Mouse (Mus musculus): Measurements from ENCODE around the gene Syn1.

The Syn1 gene

GRCm38 (mm10) chrX:20819708-20820426 lies 100.9 kb downstream of the Syn1 start:
- DNase-seq (ENCODE audit: low read depth, low spot score): peak; percentile 67
- no peaks in the 10 kb centered on the region for H3K36me3 ChIP-seq (ENCODE audit: control insufficient read depth, insufficient read depth, low read length, poor library complexity, severe bottlenecking)
- no peaks in the 10 kb centered on the region for H3K27me3 ChIP-seq (ENCODE audit: control insufficient read depth, insufficient read depth, low read length, poor library complexity, severe bottlenecking)

DNA sequence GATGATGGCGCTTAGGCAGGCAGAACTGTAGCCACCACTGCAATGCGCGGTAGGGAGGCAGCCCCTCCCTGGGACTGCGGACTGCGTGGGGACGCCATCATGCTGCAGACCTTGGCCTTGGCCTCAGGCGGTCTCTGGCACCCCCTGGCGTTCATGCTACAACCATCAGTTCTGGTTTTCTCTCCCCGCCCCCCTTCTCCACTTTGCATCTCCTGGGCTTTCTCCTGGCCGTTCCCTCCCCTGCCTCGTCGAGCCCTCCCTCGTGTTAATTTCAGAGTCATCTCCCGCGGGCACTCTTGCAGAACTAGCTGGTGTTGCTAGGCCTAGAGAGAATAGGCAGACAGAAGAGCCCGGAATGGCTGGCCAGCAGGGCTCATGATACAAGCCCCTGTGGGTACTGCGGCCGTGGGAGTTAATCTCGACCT lies 101.6 kb downstream of the Syn1 start:
- Histone ChIP-seq H3K36me3 (ENCODE audit: control insufficient read depth, insufficient read depth, low read length, poor library complexity, severe bottlenecking) (no peaks in the 10 kb centered on the region), H3K27me3 (ENCODE audit: control insufficient read depth, insufficient read depth, low read length, poor library complexity, severe bottlenecking) (no peaks in the 10 kb centered on the region)
- peak; percentile 88 for DNase-seq (ENCODE audit: low read depth, low spot score)

GRCm38 (mm10) chrX:20816974-20817373 lies 103.8 kb downstream of the Syn1 start:
- no peaks in the 10 kb centered on the region for H3K36me3 ChIP-seq (ENCODE audit: control insufficient read depth, insufficient read depth, low read length, poor library complexity, severe bottlenecking)

More at GRCm38 (mm10) chrX:20816974-20817373, 103.8 kb downstream of the Syn1 start:
- H3K27me3 ChIP-seq (ENCODE audit: control insufficient read depth, insufficient read depth, low read length, poor library complexity, severe bottlenecking): no peaks in the 10 kb centered on the region
- DNase-seq (ENCODE audit: low read depth, low spot score): no peak
